Mouse (Mus musculus): Measurements from ENCODE around the gene Syne1. TPM values are rescaled to one million over a fixed set of nuclear protein-coding genes. Genes with fewer than 3 reads are reported as not detected.
A peak's percentile ranks its signal among the peaks of the same experiment; 100 is the strongest.

Gene Syne1
- total and polyA plus RNA-seq, 2 experiments from 2014 or later, result 18.7 to 93.3 TPM

DNA sequence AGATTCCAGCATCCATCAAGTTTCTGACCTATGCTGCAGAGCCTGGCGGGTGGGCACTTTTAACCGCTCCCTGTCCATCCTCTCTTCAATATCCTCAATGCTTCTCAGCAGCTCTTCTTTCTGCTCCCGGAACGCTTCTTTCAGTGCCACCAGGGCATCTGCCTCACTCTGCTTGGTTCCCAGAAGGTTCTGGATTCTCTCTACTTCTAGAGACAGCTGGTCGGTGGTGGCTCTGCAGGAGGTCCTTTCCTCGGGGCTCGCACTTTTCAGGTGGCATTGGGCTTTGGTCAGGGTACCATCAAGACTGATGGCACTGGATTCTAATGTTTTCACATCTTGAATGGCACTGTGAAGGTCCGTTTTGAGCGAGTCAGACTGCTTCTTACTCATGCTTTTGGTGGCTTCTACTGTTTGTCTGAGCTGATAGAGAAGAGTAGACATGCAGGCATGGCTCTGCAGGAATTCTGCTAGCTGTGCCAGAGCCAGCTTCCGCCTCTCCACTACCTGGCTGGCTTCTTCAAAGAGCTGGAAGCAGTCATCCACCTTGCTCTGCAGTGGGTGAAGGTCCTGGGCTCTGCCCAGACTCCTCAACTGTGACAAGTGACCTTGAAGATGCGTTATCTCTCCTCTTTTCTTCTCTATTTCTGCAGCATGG, 227.4 kb downstream of the Syne1 start:
- Histone ChIP-seq H3K27ac (no peak overlapping the region), H3K4me1 (ENCODE audit: insufficient read depth, low read length) (no peaks in the 10 kb centered on the region), H3K4me3 (ENCODE audit: low read length) (no peak overlapping the region), H3K9me3 (ENCODE audit: low read length) (no peaks in the 10 kb centered on the region), H3K9ac (replicated peaks; ENCODE audit: low read length) (no peak overlapping the region), H3K27me3 (ENCODE audit: insufficient read depth, low read length) (no peaks in the 10 kb centered on the region), H3K4me2 (ENCODE audit: low read depth, low read length) (no peak overlapping the region), H3K36me3 (ENCODE audit: insufficient read depth, low read length) (peaks cover 7% of the 10 kb centered on the region; the same call in 1 of the 2 replicates)
- no peak for DNase-seq (ENCODE audit: low spot score)
- 84% methylated on average over 11 of the region's 11 CpGs for WGBS
- TF ChIP-seq CTCF (IDR thresholded peaks at IDR 0.05; ENCODE audit: low read depth), result no peak
- no peak for ATAC-seq

DNA sequence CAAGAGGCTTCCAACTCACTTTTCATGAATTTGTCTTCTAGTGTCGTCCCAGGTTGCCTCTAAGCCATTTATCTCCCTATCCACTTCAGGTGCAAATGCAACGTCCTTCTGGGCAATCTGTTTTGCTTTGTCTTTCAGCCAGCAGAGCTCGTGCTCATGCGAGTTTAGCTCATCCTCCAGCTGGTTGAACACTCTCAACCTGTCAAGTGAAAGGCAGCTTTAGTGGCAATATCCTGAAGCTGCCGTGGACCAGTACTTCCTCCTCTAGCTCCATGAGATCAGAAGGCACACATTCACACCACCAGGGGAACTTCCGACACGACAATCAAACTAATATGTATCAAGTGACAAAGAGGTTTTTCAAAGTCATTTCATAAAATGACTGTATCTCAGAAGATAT, 228.7 kb downstream of the Syne1 start:
- Histone ChIP-seq H3K4me1 (ENCODE audit: insufficient read depth, low read length) (no peaks in the 10 kb centered on the region), H3K4me2 (ENCODE audit: low read depth, low read length) (no peak overlapping the region), H3K9ac (replicated peaks; ENCODE audit: low read length) (no peak overlapping the region), H3K27ac (no peak overlapping the region), H3K9me3 (ENCODE audit: low read length) (no peaks in the 10 kb centered on the region), H3K4me3 (ENCODE audit: low read length) (no peak overlapping the region), H3K27me3 (ENCODE audit: insufficient read depth, low read length) (no peaks in the 10 kb centered on the region), H3K36me3 (ENCODE audit: insufficient read depth, low read length) (peaks cover 7% of the 10 kb centered on the region; the same call in 1 of the 2 replicates)
- DNase-seq (ENCODE audit: low spot score), result peak; percentile 13
- WGBS, result 51% methylated on average over 7 of the region's 7 CpGs
- no peak for ATAC-seq
- TF ChIP-seq CTCF (IDR thresholded peaks at IDR 0.05; ENCODE audit: low read depth), result no peak

- peak; percentile 80 for DNase-seq (ENCODE audit: low spot score)
- Histone ChIP-seq H3K4me1 (ENCODE audit: insufficient read depth, low read length) (no peaks in the 10 kb centered on the region), H3K9me3 (ENCODE audit: low read length) (no peaks in the 10 kb centered on the region), H3K4me3 (ENCODE audit: low read length) (no peak overlapping the region), H3K9ac (replicated peaks; ENCODE audit: low read length) (no peak overlapping the region), H3K27ac (no peak overlapping the region), H3K4me2 (ENCODE audit: low read depth, low read length) (no peak overlapping the region), H3K27me3 (ENCODE audit: insufficient read depth, low read length) (no peaks in the 10 kb centered on the region), H3K36me3 (ENCODE audit: insufficient read depth, low read length) (no peaks in the 10 kb centered on the region)
- peak; percentile 69; the same call in 1 of the 2 replicates for ATAC-seq
- 26% methylated on average over 6 of the region's 6 CpGs for WGBS
- TF ChIP-seq CTCF (IDR thresholded peaks at IDR 0.05; ENCODE audit: low read depth), result peak; percentile 82
Measured at GRCm38 (mm10) chr10:5317602-5318001, 233.7 kb downstream of the Syne1 start.

- no peak overlapping the region for H3K9ac ChIP-seq (replicated peaks; ENCODE audit: low read length)
- H3K4me2 ChIP-seq (ENCODE audit: low read depth, low read length), result no peak overlapping the region
- no peaks in the 10 kb centered on the region for H3K36me3 ChIP-seq (ENCODE audit: insufficient read depth, low read length)
- TF ChIP-seq CTCF (IDR thresholded peaks at IDR 0.05; ENCODE audit: low read depth), result no peak
- H3K27ac ChIP-seq, result no peak overlapping the region
- WGBS, result 68% methylated on average over 4 of the region's 4 CpGs
- DNase-seq (ENCODE audit: low spot score) (no peak), ATAC-seq (no peak)
- no peaks in the 10 kb centered on the region for H3K27me3 ChIP-seq (ENCODE audit: insufficient read depth, low read length)
- no peaks in the 10 kb centered on the region for H3K4me1 ChIP-seq (ENCODE audit: insufficient read depth, low read length)
- no peaks in the 10 kb centered on the region for H3K9me3 ChIP-seq (ENCODE audit: low read length)
- no peak overlapping the region for H3K4me3 ChIP-seq (ENCODE audit: low read length)
Measured at GRCm38 (mm10) chr10:5312437-5312836, 238.8 kb downstream of the Syne1 start.

DNA sequence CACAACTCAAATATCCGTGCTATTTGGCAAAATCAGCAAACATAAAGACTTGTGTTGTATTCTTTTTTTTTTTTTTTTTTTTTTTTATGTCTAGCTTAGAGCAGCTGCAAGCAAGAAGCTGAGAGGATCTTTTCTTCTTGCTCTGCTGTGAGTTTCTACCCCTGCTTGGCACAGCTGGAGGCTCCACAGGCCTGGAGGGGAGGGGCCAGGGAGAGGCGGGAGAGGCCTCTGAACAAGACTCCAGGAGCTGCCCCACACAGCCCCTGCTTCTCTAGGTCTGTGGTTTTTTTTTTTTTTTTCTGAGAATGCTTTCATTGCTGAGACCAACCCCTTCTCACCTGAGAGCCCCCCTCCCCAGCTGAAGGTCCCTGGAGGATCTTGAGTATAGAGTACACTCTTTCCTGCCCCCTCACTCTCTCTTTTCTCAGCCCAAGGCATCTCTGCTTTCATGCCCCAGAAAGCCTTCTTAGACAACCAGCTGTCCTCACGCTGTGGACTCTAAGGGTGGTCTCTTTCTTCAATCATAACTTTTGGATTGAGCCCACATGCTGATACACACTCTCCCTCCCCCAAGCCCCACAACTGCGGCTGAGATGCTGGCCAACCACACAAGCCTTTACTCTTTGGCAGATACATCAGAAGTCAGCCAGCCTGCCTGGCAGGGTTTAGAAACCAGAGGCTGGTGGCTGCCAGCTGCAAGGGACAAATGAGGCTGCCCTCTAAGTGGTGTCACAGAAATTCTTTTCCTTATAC, 241.1 kb downstream of the Syne1 start:
- H3K9me3 ChIP-seq (ENCODE audit: low read length), result no peaks in the 10 kb centered on the region
- no peak for TF ChIP-seq CTCF (IDR thresholded peaks at IDR 0.05; ENCODE audit: low read depth)
- H3K4me1 ChIP-seq (ENCODE audit: insufficient read depth, low read length), result no peaks in the 10 kb centered on the region
- no peak overlapping the region for H3K4me3 ChIP-seq (ENCODE audit: low read length)
- DNase-seq (ENCODE audit: low spot score), result peak; percentile 60
- H3K4me2 ChIP-seq (ENCODE audit: low read depth, low read length), result no peak overlapping the region
- no peaks in the 10 kb centered on the region for H3K27me3 ChIP-seq (ENCODE audit: insufficient read depth, low read length)
- 10% methylated on average over 4 of the region's 4 CpGs for WGBS
- H3K36me3 ChIP-seq (ENCODE audit: insufficient read depth, low read length), result no peaks in the 10 kb centered on the region
- peak overlapping the region; percentile 36; the same call in 1 of the 2 replicates for H3K27ac ChIP-seq
- ATAC-seq, result peak; percentile 71
- H3K9ac ChIP-seq (replicated peaks; ENCODE audit: low read length), result no peak overlapping the region

- Histone ChIP-seq H3K4me3 (ENCODE audit: low read length) (no peak overlapping the region), H3K36me3 (ENCODE audit: insufficient read depth, low read length) (no peaks in the 10 kb centered on the region), H3K27ac (peak overlapping the region; percentile 54; the same call in 1 of the 2 replicates), H3K4me2 (ENCODE audit: low read depth, low read length) (0 out of 2 replicates have a peak overlapping the region, but pooled peaks have one; percentile 21), H3K9me3 (ENCODE audit: low read length) (no peaks in the 10 kb centered on the region), H3K27me3 (ENCODE audit: insufficient read depth, low read length) (no peaks in the 10 kb centered on the region), H3K4me1 (ENCODE audit: insufficient read depth, low read length) (no peaks in the 10 kb centered on the region), H3K9ac (replicated peaks; ENCODE audit: low read length) (no peak overlapping the region)
- DNase-seq (ENCODE audit: low spot score), result no peak
- ATAC-seq, result no peak
- TF ChIP-seq CTCF (IDR thresholded peaks at IDR 0.05; ENCODE audit: low read depth), result no peak
- WGBS, result 37% methylated on average over 10 of the region's 10 CpGs
Measured at GRCm38 (mm10) chr10:5309398-5309797, 241.9 kb downstream of the Syne1 start.

DNA sequence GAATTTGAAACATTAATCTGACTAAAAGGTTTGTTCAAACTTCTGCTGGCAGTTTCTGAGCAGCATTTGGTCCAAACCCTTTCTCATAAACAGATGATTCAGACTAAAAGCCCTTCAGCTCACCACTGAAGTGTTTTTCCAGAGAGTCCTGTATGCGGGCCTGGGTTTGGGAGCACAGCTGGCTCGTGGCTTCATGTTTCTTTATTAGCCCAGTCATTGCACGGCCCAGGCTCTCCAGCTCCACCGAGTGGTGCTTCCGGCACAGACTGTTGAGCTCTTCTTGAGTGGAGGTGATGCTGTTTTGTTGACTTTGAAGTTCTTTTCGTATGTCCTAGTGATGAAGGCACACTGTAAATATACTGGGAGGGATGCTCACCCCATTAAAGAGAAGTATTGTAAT, 245.7 kb downstream of the Syne1 start:
- Histone ChIP-seq H3K4me1 (ENCODE audit: insufficient read depth, low read length) (no peaks in the 10 kb centered on the region), H3K9me3 (ENCODE audit: low read length) (no peaks in the 10 kb centered on the region), H3K27me3 (ENCODE audit: insufficient read depth, low read length) (no peaks in the 10 kb centered on the region), H3K36me3 (ENCODE audit: insufficient read depth, low read length) (no peaks in the 10 kb centered on the region), H3K4me3 (ENCODE audit: low read length) (no peak overlapping the region), H3K9ac (replicated peaks; ENCODE audit: low read length) (no peak overlapping the region), H3K27ac (no peak overlapping the region), H3K4me2 (ENCODE audit: low read depth, low read length) (no peak overlapping the region)
- DNase-seq (ENCODE audit: low spot score), result peak; percentile 14
- ATAC-seq, result no peak
- 57% methylated on average over 6 of the region's 6 CpGs for WGBS
- TF ChIP-seq CTCF (IDR thresholded peaks at IDR 0.05; ENCODE audit: low read depth), result peak; percentile 49
